Mouse (Mus musculus) intestine, postnatal 0 days (tissue): ENCODE measurements around the gene Foxp4. TPM values are rescaled to one million over a fixed set of nuclear protein-coding genes. Genes with fewer than 3 reads are reported as not detected.

Experiments
- ATAC-seq: fragments of 200-750 bp; cut with Nextera tagmentation; 2 replicates; pipeline ENCODE4 v1.8.0; 2017; ENCODE audit warnings: mild to moderate bottlenecking, moderate TSS enrichment, moderate library complexity
- H3K27ac ChIP-seq: fragments of 300-500 bp; sonication (generic); 2 replicates; pipeline ENCODE4 v1.5.1; 2014; ENCODE audit warnings: mild to moderate bottlenecking, low read depth, low read length, moderate library complexity
- H3K27me3 ChIP-seq: fragments of 300-500 bp; sonication (generic); replicated peaks from 2 replicates; pipeline ENCODE4 v1.6.1; 2014; ENCODE audit warnings: low read length, mixed read lengths; ENCODE audit not compliant: control insufficient read depth, insufficient read depth
- H3K36me3 ChIP-seq: fragments of 300-500 bp; sonication (generic); 2 replicates; pipeline ENCODE4 v1.6.1; 2014; ENCODE audit warnings: mild to moderate bottlenecking, moderate library complexity; ENCODE audit not compliant: control insufficient read depth, insufficient read depth
- H3K4me1 ChIP-seq: fragments of 300-500 bp; sonication (generic); replicated peaks from 2 replicates; pipeline ENCODE4 v1.6.1; 2014; ENCODE audit warnings: antibody characterized with exemption, low read length, mixed read lengths; ENCODE audit not compliant: control insufficient read depth, insufficient read depth
- H3K4me2 ChIP-seq: fragments of 300-500 bp; sonication (generic); replicated peaks from 2 replicates; pipeline ENCODE4 v1.6.1; 2014; ENCODE audit warnings: low read depth, mild to moderate bottlenecking, moderate library complexity
- H3K4me3 ChIP-seq: fragments of 300-500 bp; sonication (generic); 2 replicates; pipeline ENCODE4 v1.5.1; 2014; ENCODE audit warnings: low read depth, low read length
- H3K9ac ChIP-seq: fragments of 300-500 bp; sonication (generic); 2 replicates; pipeline ENCODE4 v1.6.1; 2014; ENCODE audit warnings: mild to moderate bottlenecking, low read depth, low read length
- H3K9me3 ChIP-seq: fragments of 300-500 bp; sonication (generic); 2 replicates; pipeline ENCODE4 v1.6.1; 2016; ENCODE audit warnings: mixed run types; ENCODE audit not compliant: control insufficient read depth
- CTCF ChIP-seq: sonication (generic); IDR thresholded peaks from 2 replicates; pipeline ENCODE4 v1.5.1; 2016; ENCODE audit warnings: low read depth, mild to moderate bottlenecking, control low read depth, antibody characterized with exemption, moderate library complexity
- WGBS: fragments of 180-500 bp; shearing (Covaris S2); extraction: QIAGEN DNeasy Blood & Tissue Kit; methylation state at CpG from one replicate; pipeline ENCODE4 v1.1.7; 2014; 5-methylcytosine and 5-hydroxymethylcytosine counted together
- polyA plus RNA-seq: library from polyadenylated mRNA; unstranded; fragments of >200 nt; fragmentation: Nextera tagmentation; extraction: Ambion mirVana; gene quantifications from 2 replicates; pipeline ENCODE4 v1.2.1, GENCODE M21; 2015

Foxp4 gene
- polyA plus RNA-seq, 1 experiment from 2014 or later = 12.9 TPM

GRCm38 (mm10) chr17:47850035-47850434 is 74.4 kb downstream of the Foxp4 start:
- Histone ChIP-seq H3K27me3 (no peaks in the 10 kb centered on the region), H3K4me2 (no peak overlapping the region), H3K27ac (no peak overlapping the region), H3K9me3 (no peaks in the 10 kb centered on the region), H3K9ac (no peak overlapping the region), H3K4me3 (no peak overlapping the region), H3K36me3 (no peaks in the 10 kb centered on the region), H3K4me1 (no peaks in the 10 kb centered on the region; the same call in 1 of the 2 replicates)
- WGBS = 77% methylated on average over 3 of the region's 3 CpGs
- ATAC-seq = no peak
- no peak for TF ChIP-seq CTCF

- Histone ChIP-seq H3K4me1 (no peaks in the 10 kb centered on the region; the same call in 1 of the 2 replicates), H3K4me3 (no peak overlapping the region), H3K36me3 (no peaks in the 10 kb centered on the region), H3K27me3 (no peaks in the 10 kb centered on the region), H3K9ac (no peak overlapping the region), H3K9me3 (no peaks in the 10 kb centered on the region), H3K4me2 (no peak overlapping the region), H3K27ac (no peak overlapping the region)
- TF ChIP-seq CTCF = peak; percentile 23; the same call in 1 of the 2 replicates
- 86% methylated on average over 6 of the region's 6 CpGs for WGBS
- ATAC-seq = no peak
Measured at GRCm38 (mm10) chr17:47847985-47848384, 76.5 kb downstream of the Foxp4 start.

GRCm38 (mm10) chr17:47845609-47846008 is 78.8 kb downstream of the Foxp4 start:
- Histone ChIP-seq H3K36me3 (no peaks in the 10 kb centered on the region), H3K27ac (no peak overlapping the region), H3K4me2 (no peak overlapping the region), H3K4me3 (no peak overlapping the region), H3K27me3 (no peaks in the 10 kb centered on the region), H3K9me3 (no peaks in the 10 kb centered on the region), H3K9ac (no peak overlapping the region), H3K4me1 (no peaks in the 10 kb centered on the region)
- no peak for TF ChIP-seq CTCF
- WGBS = 72% methylated on average over 11 of the region's 11 CpGs
- no peak for ATAC-seq

GRCm38 (mm10) chr17:47843465-47843864 is 81.0 kb downstream of the Foxp4 start:
- WGBS = 98% methylated on average over 3 of the region's 3 CpGs
- ATAC-seq = no peak
- H3K36me3 ChIP-seq = no peaks in the 10 kb centered on the region

GRCm38 (mm10) chr17:47841931-47842623 is 82.4 kb downstream of the Foxp4 start:
- H3K4me2 ChIP-seq = no peak overlapping the region
- H3K27ac ChIP-seq = no peak overlapping the region
- H3K4me3 ChIP-seq = no peak overlapping the region
- H3K36me3 ChIP-seq = no peaks in the 10 kb centered on the region
- WGBS = 46% methylated on average over 19 of the region's 19 CpGs
- TF ChIP-seq CTCF = no peak
- H3K9me3 ChIP-seq = no peaks in the 10 kb centered on the region
- ATAC-seq = peak; percentile 60
- no peaks in the 10 kb centered on the region for H3K27me3 ChIP-seq
- H3K4me1 ChIP-seq = no peaks in the 10 kb centered on the region
- no peak overlapping the region for H3K9ac ChIP-seq

More at GRCm38 (mm10) chr17:47843465-47843864, 81.0 kb downstream of the Foxp4 start:
- H3K4me1 ChIP-seq = no peaks in the 10 kb centered on the region
- H3K9me3 ChIP-seq = no peaks in the 10 kb centered on the region
- H3K27ac ChIP-seq = no peak overlapping the region
- no peak overlapping the region for H3K9ac ChIP-seq
- H3K4me2 ChIP-seq = no peak overlapping the region
- H3K27me3 ChIP-seq = no peaks in the 10 kb centered on the region
- TF ChIP-seq CTCF = peak; percentile 42
- no peak overlapping the region for H3K4me3 ChIP-seq

DNA sequence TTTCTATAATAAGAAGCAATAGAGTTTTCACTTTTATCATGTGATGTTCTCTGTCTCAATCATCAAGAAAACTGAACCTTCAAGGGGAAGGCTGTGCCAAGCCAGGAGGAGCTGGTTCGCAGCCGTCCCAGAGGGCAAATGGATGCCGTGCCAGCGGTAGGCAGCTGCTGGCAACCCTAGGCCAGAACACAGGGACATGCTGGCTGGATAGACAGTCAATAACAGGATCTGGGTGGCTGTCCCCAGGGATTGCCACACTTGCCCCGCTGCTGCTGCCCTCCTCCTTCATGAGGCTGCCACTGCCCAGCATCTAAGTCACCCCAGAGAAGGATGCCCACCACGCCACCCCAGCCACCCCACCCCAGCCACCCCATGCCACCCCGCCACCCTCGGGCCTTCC is 82.9 kb downstream of the Foxp4 start:
- no peaks in the 10 kb centered on the region for H3K27me3 ChIP-seq
- no peak for ATAC-seq
- H3K9ac ChIP-seq = no peak overlapping the region
- no peaks in the 10 kb centered on the region for H3K36me3 ChIP-seq
- WGBS = 86% methylated on average over 8 of the region's 8 CpGs
- no peak for TF ChIP-seq CTCF
- H3K4me1 ChIP-seq = no peaks in the 10 kb centered on the region
- H3K4me3 ChIP-seq = no peak overlapping the region
- no peak overlapping the region for H3K27ac ChIP-seq
- H3K9me3 ChIP-seq = no peaks in the 10 kb centered on the region
- H3K4me2 ChIP-seq = no peak overlapping the region
